Comparison of ENCODE assay signal across 8 mouse cellular contexts in genomic region chr9:20466761-20467442, GRCm38 (mm10). TPM values are rescaled to one million over a fixed set of nuclear protein-coding genes. Genes with fewer than 3 reads are reported as not detected.
DNase-seq lines count a peak whose midpoint lies in the region; ATAC-seq and TF ChIP-seq lines count a peak whose summit lies in the region.

No protein-coding gene starts in this region.

- TF ChIP-seq CTCF in gastrocnemius, adult 2 months (IDR thresholded peaks at IDR 0.05), result peak; percentile 69
- TF ChIP-seq CTCF in thymus, adult 2 months (IDR thresholded peaks at IDR 0.05; ENCODE audit: borderline replicate concordance, control insufficient read depth, extremely low read depth, insufficient read depth, low read length, poor library complexity), result no peak

- peak; percentile 71 for ATAC-seq in kidney, embryonic 15.5 days (replicated peaks; ENCODE audit: low FRiP score)
- ATAC-seq in liver, embryonic 11.5 days (replicated peaks; ENCODE audit: low FRiP score), result peak; percentile 62; the same call in 1 of the 2 replicates

- 55% methylated on average over 7 of the region's 7 CpGs for WGBS in kidney, embryonic 15.5 days
- 55% methylated on average over 7 of the region's 7 CpGs for WGBS in liver, embryonic 11.5 days
- 57% methylated on average over 7 of the region's 7 CpGs for WGBS in thymus, adult 2 months

- no peak overlapping the region for H3K27ac ChIP-seq in gastrocnemius, adult 2 months
- H3K27ac ChIP-seq in kidney, embryonic 15.5 days, result no peak overlapping the region
- H3K27ac ChIP-seq in liver, embryonic 11.5 days (ENCODE audit: low read depth, low read length), result no peak overlapping the region
- no peak overlapping the region for H3K27ac ChIP-seq in thymus, adult 2 months (ENCODE audit: control insufficient read depth, insufficient read depth, low read length)

- peaks cover 36% of the 10 kb centered on the region for H3K36me3 ChIP-seq in kidney, embryonic 15.5 days
- peaks cover 31% of the 10 kb centered on the region for H3K36me3 ChIP-seq in liver, embryonic 11.5 days (ENCODE audit: control insufficient read depth, insufficient read depth, low read length)
- peaks cover 29% of the 10 kb centered on the region for H3K36me3 ChIP-seq in thymus, adult 2 months (ENCODE audit: control insufficient read depth, insufficient read depth, low read length)

- TF ChIP-seq POLR2A in thymus, adult 2 months (IDR thresholded peaks at IDR 0.05; ENCODE audit: control insufficient read depth, extremely low read depth, insufficient read depth, low read length, poor library complexity), result no peak

- H3K4me2 ChIP-seq in kidney, embryonic 15.5 days, result no peak overlapping the region
- no peak overlapping the region for H3K4me2 ChIP-seq in liver, embryonic 11.5 days

- no peaks in the 10 kb centered on the region for H3K4me1 ChIP-seq in kidney, embryonic 15.5 days
- no peaks in the 10 kb centered on the region for H3K4me1 ChIP-seq in liver, embryonic 11.5 days (replicated peaks; ENCODE audit: control insufficient read depth, insufficient read depth, low read length)
- no peaks in the 10 kb centered on the region for H3K4me1 ChIP-seq in thymus, adult 2 months (replicated peaks; ENCODE audit: control insufficient read depth, insufficient read depth, low read length)

- H3K4me3 ChIP-seq in gastrocnemius, adult 2 months, result no peak overlapping the region
- no peak overlapping the region for H3K4me3 ChIP-seq in kidney, embryonic 15.5 days (replicated peaks)
- H3K4me3 ChIP-seq in liver, embryonic 11.5 days (ENCODE audit: low read depth, low read length), result no peak overlapping the region
- no peak overlapping the region for H3K4me3 ChIP-seq in thymus, adult 2 months (ENCODE audit: control insufficient read depth, insufficient read depth, low read length)

- DNase-seq in urinary bladder, postnatal 25 days (ENCODE audit: low spot score), result peak; percentile 52
- DNase-seq in urinary bladder, postnatal 4 days (ENCODE audit: low spot score in 2 of 2), result no peak
- DNase-seq in cerebellum, postnatal 10 days, result peak; percentile 83 to 93
- peak; percentile 27 for DNase-seq in gastrocnemius, adult 2 months
- peak; percentile 43 for DNase-seq in liver, embryonic 11.5 days (ENCODE audit: low spot score)
- peak; percentile 47 to 63 for DNase-seq in natural killer cell, adult 2 months (ENCODE audit: low spot score in 2 of 2)
- peak; percentile 72 for DNase-seq in thymus, adult 2 months

- intact Hi-C loops in gastrocnemius, adult 2 months (cut with DNase I), result loop anchor here (1.0 to 10.0 kb wide), 4 partner anchors 79 to 258 kb away; partner anchors contain the start of genes Fbxl12 and Ubl5

- peaks cover 8% of the 10 kb centered on the region; the same call in 1 of the 2 replicates for H3K9me3 ChIP-seq in kidney, embryonic 15.5 days (replicated peaks)
- peaks cover 5% of the 10 kb centered on the region; the same call in 1 of the 2 replicates for H3K9me3 ChIP-seq in liver, embryonic 11.5 days (ENCODE audit: control insufficient read depth, low read length)

- no peak overlapping the region for H3K9ac ChIP-seq in kidney, embryonic 15.5 days
- no peak overlapping the region for H3K9ac ChIP-seq in liver, embryonic 11.5 days (ENCODE audit: low read depth, low read length)

- H3K27me3 ChIP-seq in kidney, embryonic 15.5 days, result 0 out of 2 replicates have a peak, but pooled peaks cover 5% of the 10 kb centered on the region
- H3K27me3 ChIP-seq in liver, embryonic 11.5 days (replicated peaks; ENCODE audit: control insufficient read depth, insufficient read depth, low read length), result no peaks in the 10 kb centered on the region
- H3K27me3 ChIP-seq in thymus, adult 2 months (ENCODE audit: control insufficient read depth, insufficient read depth, low read length), result no peaks in the 10 kb centered on the region

RNA-seq across cellular contexts. Expression of gene Zfp26, which starts 6.9 kb away (rescaled TPM):
- 1 to 10 TPM; 8.3 to 9.2 TPM for total RNA-seq in gastrocnemius, adult 2 months (2021)
- 17.8 and 21.9 TPM in 2 replicates for polyA plus RNA-seq in kidney, embryonic 15.5 days (2015; fragmentation: Nextera tagmentation; extraction: Ambion mirVana)
- polyA plus RNA-seq in liver, embryonic 11.5 days (2014; fragmentation: Nextera tagmentation; extraction: Ambion mirVana), result 15.1 and 16.4 TPM in 2 replicates
- 5.2 and 5.6 TPM in 2 replicates for polyA plus RNA-seq in thymus, adult 2 months (2012; rRNA removed)

RNA-seq across cellular contexts. Expression of gene Zfp426, which starts 25.6 kb away (rescaled TPM):
- total RNA-seq in gastrocnemius, adult 2 months (2021), result 10 to 100 TPM in 1 of 2 experiments, 1 to 10 TPM in 1; 8.5 to 10.2 TPM
- 20.0 and 20.3 TPM in 2 replicates for polyA plus RNA-seq in kidney, embryonic 15.5 days (2015; fragmentation: Nextera tagmentation; extraction: Ambion mirVana)
- 14.9 and 15.3 TPM in 2 replicates for polyA plus RNA-seq in liver, embryonic 11.5 days (2014; fragmentation: Nextera tagmentation; extraction: Ambion mirVana)
- polyA plus RNA-seq in thymus, adult 2 months (2012; rRNA removed), result 7.7 and 9.8 TPM in 2 replicates

RNA-seq across cellular contexts. Expression of gene Zfp266, which starts 54.3 kb away (rescaled TPM):
- total RNA-seq in gastrocnemius, adult 2 months (2021), result 10 to 100 TPM; 16.6 to 18.4 TPM
- 102 and 107 TPM in 2 replicates for polyA plus RNA-seq in kidney, embryonic 15.5 days (2015; fragmentation: Nextera tagmentation; extraction: Ambion mirVana)
- polyA plus RNA-seq in liver, embryonic 11.5 days (2014; fragmentation: Nextera tagmentation; extraction: Ambion mirVana), result 49.2 TPM in 2 replicates
- polyA plus RNA-seq in thymus, adult 2 months (2012; rRNA removed), result 11.4 and 12.1 TPM in 2 replicates

Comparison
In these comparisons a context has a peak if more than half of its experiments do, and no peak if none do; other contexts are left out.
1. DNase-seq: peak in urinary bladder, postnatal 25 days (single experiment), cerebellum, postnatal 10 days (2 of 2), gastrocnemius, adult 2 months (single experiment), liver, embryonic 11.5 days (single experiment), natural killer cell, adult 2 months (2 of 2) and thymus, adult 2 months (single experiment); none in urinary bladder, postnatal 4 days (0 of 2).